Mouse (Mus musculus) G1E (cell line): ENCODE results near the gene Ccm2l.

Source experiments
- CTCF ChIP-seq: IDR thresholded peaks from 2 replicates; pipeline ENCODE4 v1.5.1; 2012; ENCODE audit warnings: low read depth, low read length, inconsistent platforms, mixed read lengths
- GATA2 ChIP-seq: IDR thresholded peaks from 2 replicates; pipeline ENCODE4 v1.6.1; 2012; ENCODE audit warnings: low read depth, low read length, inconsistent platforms, borderline replicate concordance

- TF ChIP-seq GATA2 (no peak), CTCF (no peak)
These were observed 10.2 kb downstream of the Ccm2l start for GRCm38 (mm10) chr2:153075961-153076360.
